Mouse (Mus musculus): ENCODE data around the gene Apoc2. TPM values are rescaled to one million over a fixed set of nuclear protein-coding genes. Genes with fewer than 3 reads are reported as not detected.

Apoc2 gene
- polyA plus RNA-seq, 1 experiment from 2014 or later: not detected

- WGBS: 2% methylated on average over 32 of the region's 41 CpGs
- Histone ChIP-seq H3K9ac (ENCODE audit: low read depth, low read length) (peak within 1 kb of the TSS; percentile 67), H3K4me1 (ENCODE audit: control insufficient read depth, insufficient read depth, low read depth, low read length) (no peaks in the 10 kb centered on the region; the same call in 1 of the 2 replicates), H3K4me3 (ENCODE audit: low read length) (peak within 1 kb of the TSS; percentile 85), H3K27ac (ENCODE audit: low read depth, low read length) (peak within 1 kb of the TSS; percentile 73), H3K36me3 (ENCODE audit: control insufficient read depth, insufficient read depth, low read length) (peaks cover 23% of the 10 kb centered on the region), H3K4me2 (ENCODE audit: low read length) (peak within 1 kb of the TSS; percentile 95), H3K27me3 (replicated peaks; ENCODE audit: control insufficient read depth, insufficient read depth, low read length) (no peaks in the 10 kb centered on the region), H3K9me3 (ENCODE audit: control insufficient read depth, low read length) (no peaks in the 10 kb centered on the region)
- peak; percentile 67 for ATAC-seq
These were observed 48.4 kb downstream of the Apoc2 start, which contains the start of gene Relb for GRCm38 (mm10) chr7:19629361-19629734. TSS of gene Relb (minus strand) at chr7:19629438.

DNA sequence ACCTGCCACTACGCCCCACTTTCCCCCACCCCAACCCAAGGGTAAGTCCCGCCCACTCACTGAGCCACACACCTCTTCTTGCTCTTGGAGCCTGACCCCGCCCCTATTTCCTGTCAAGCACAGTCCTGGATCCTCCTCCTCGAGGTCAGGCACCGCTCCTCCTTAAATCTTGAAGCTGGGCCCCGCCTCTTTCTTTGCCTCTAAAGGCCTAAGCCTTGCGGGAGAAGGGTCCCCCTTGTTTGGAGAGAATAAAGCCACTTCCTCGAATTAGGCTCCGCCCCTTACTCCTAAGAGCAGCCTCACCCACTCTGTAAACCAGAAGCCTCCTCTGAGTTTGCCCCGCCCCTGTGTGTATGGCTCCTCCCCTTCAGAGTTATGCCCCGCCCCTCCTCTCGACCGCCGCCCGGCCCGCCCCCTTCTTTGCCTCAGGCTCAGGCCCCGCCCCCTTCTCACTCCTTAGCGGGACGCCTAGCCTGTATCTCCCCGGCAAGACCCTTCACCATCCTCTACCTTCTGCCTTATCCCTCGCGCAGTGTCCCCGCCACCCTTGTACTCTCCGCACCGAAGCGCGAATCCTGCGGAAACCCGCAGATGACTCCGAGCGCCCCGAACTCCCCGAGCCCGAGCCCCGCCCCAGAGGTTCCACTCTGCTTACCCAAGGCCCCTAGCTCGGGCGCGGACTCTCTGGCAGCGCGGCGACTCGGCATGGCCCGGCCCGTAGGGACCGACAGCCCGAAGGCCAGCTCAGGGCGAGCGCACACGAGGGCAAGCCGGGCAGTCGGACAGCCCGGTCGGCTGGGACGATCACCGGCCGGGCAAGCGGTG is 49.0 kb downstream of the Apoc2 start:
- Histone ChIP-seq H3K4me3 (ENCODE audit: low read length) (peak overlapping the region; percentile 85), H3K27me3 (replicated peaks; ENCODE audit: control insufficient read depth, insufficient read depth, low read length) (no peaks in the 10 kb centered on the region), H3K4me1 (ENCODE audit: control insufficient read depth, insufficient read depth, low read depth, low read length) (no peaks in the 10 kb centered on the region; the same call in 1 of the 2 replicates), H3K9ac (ENCODE audit: low read depth, low read length) (peak overlapping the region; percentile 67), H3K27ac (ENCODE audit: low read depth, low read length) (peak overlapping the region; percentile 73), H3K4me2 (ENCODE audit: low read length) (peak overlapping the region; percentile 95), H3K9me3 (ENCODE audit: control insufficient read depth, low read length) (no peaks in the 10 kb centered on the region), H3K36me3 (ENCODE audit: control insufficient read depth, insufficient read depth, low read length) (peaks cover 18% of the 10 kb centered on the region)
- WGBS: under 1% methylated on average over 46 of the region's 57 CpGs
- peak; percentile 85 for ATAC-seq

DNA sequence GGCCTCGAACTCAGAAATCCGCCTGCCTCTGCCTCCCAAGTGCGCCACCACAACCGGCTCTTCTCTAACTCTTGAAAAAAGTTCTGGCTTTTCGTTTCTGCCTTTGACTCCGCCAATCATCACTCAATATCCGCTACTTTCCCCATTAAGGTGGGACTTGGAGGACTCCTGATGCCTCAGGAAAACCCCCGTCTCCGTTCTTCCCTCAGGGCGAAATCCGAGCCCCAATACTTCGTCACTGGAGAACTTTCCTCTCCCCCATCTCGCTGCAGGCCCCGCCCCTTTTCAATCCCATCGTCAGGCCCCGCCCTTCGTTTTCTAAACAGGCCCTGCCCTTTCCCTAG is 49.6 kb downstream of the Apoc2 start:
- H3K9ac ChIP-seq (ENCODE audit: low read depth, low read length): 0 out of 2 replicates have a peak overlapping the region, but pooled peaks have one; percentile 39
- no peaks in the 10 kb centered on the region for H3K27me3 ChIP-seq (replicated peaks; ENCODE audit: control insufficient read depth, insufficient read depth, low read length)
- peak overlapping the region; percentile 85 for H3K4me3 ChIP-seq (ENCODE audit: low read length)
- peak overlapping the region; percentile 95 for H3K4me2 ChIP-seq (ENCODE audit: low read length)
- no peaks in the 10 kb centered on the region; the same call in 1 of the 2 replicates for H3K4me1 ChIP-seq (ENCODE audit: control insufficient read depth, insufficient read depth, low read depth, low read length)
- H3K27ac ChIP-seq (ENCODE audit: low read depth, low read length): peak overlapping the region; percentile 73; the same call in 1 of the 2 replicates
- peaks cover 13% of the 10 kb centered on the region for H3K36me3 ChIP-seq (ENCODE audit: control insufficient read depth, insufficient read depth, low read length)
- no peaks in the 10 kb centered on the region for H3K9me3 ChIP-seq (ENCODE audit: control insufficient read depth, low read length)
- WGBS: 16% methylated on average over 17 of the region's 17 CpGs
- ATAC-seq: no peak

- no peak overlapping the region for H3K27ac ChIP-seq (ENCODE audit: low read depth, low read length)
- 84% methylated on average over 3 of the region's 3 CpGs for WGBS
- no peak for ATAC-seq
- H3K4me3 ChIP-seq (ENCODE audit: low read length): peak overlapping the region; percentile 85
- no peaks in the 10 kb centered on the region for H3K9me3 ChIP-seq (ENCODE audit: control insufficient read depth, low read length)
- no peaks in the 10 kb centered on the region; the same call in 1 of the 2 replicates for H3K4me1 ChIP-seq (ENCODE audit: control insufficient read depth, insufficient read depth, low read depth, low read length)
- H3K9ac ChIP-seq (ENCODE audit: low read depth, low read length): no peak overlapping the region
- no peaks in the 10 kb centered on the region for H3K27me3 ChIP-seq (replicated peaks; ENCODE audit: control insufficient read depth, insufficient read depth, low read length)
- peak overlapping the region; percentile 95 for H3K4me2 ChIP-seq (ENCODE audit: low read length)
- peaks cover 9% of the 10 kb centered on the region for H3K36me3 ChIP-seq (ENCODE audit: control insufficient read depth, insufficient read depth, low read length)
These were observed 50.0 kb downstream of the Apoc2 start for GRCm38 (mm10) chr7:19627721-19628120.

DNA sequence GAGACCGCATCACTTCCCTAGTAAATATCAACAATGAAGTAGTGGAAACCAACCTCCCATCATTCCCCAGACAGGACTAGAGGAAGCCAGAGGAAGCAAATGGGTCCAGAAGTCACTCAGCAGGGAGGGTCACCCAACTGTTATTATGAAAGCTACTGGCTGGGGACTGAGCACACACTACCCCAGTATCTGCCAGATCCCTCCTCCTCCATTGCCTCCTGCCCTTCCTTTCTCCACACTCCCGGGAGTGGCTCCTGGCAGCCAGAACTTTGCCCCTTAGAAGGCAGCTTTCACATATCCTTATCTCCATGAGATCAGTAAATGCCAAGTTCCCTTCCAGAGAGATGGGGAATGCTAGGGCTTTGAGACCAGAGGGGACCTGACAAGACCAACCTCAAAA is 54.3 kb downstream of the Apoc2 start:
- Histone ChIP-seq H3K4me1 (ENCODE audit: control insufficient read depth, insufficient read depth, low read depth, low read length) (peaks cover 6% of the 10 kb centered on the region; the same call in 1 of the 2 replicates), H3K4me2 (ENCODE audit: low read length) (no peak overlapping the region), H3K27ac (ENCODE audit: low read depth, low read length) (no peak overlapping the region), H3K27me3 (replicated peaks; ENCODE audit: control insufficient read depth, insufficient read depth, low read length) (no peaks in the 10 kb centered on the region), H3K9me3 (ENCODE audit: control insufficient read depth, low read length) (no peaks in the 10 kb centered on the region), H3K36me3 (ENCODE audit: control insufficient read depth, insufficient read depth, low read length) (no peaks in the 10 kb centered on the region), H3K9ac (ENCODE audit: low read depth, low read length) (no peak overlapping the region), H3K4me3 (ENCODE audit: low read length) (no peak overlapping the region)
- ATAC-seq: no peak
- WGBS: 71% methylated on average over 2 of the region's 2 CpGs

GRCm38 (mm10) chr7:19622241-19622640 is 55.5 kb downstream of the Apoc2 start:
- Histone ChIP-seq H3K27me3 (replicated peaks; ENCODE audit: control insufficient read depth, insufficient read depth, low read length) (no peaks in the 10 kb centered on the region), H3K27ac (ENCODE audit: low read depth, low read length) (no peak overlapping the region), H3K4me3 (ENCODE audit: low read length) (no peak overlapping the region), H3K9ac (ENCODE audit: low read depth, low read length) (no peak overlapping the region), H3K4me1 (ENCODE audit: control insufficient read depth, insufficient read depth, low read depth, low read length) (peaks cover 6% of the 10 kb centered on the region; the same call in 1 of the 2 replicates), H3K4me2 (ENCODE audit: low read length) (no peak overlapping the region), H3K36me3 (ENCODE audit: control insufficient read depth, insufficient read depth, low read length) (no peaks in the 10 kb centered on the region), H3K9me3 (ENCODE audit: control insufficient read depth, low read length) (no peaks in the 10 kb centered on the region)
- no peak for ATAC-seq
- 42% methylated on average over 6 of the region's 6 CpGs for WGBS

Other genes with a start within 250 kb of the Apoc2 start
- 13.5 and 15.9 TPM in 2 replicates for gene Mark4, start 219.1 kb downstream of the Apoc2 start, polyA plus RNA-seq (2015; fragmentation: Nextera tagmentation; extraction: Ambion mirVana)
- gene Exoc3l2, start 214.6 kb downstream of the Apoc2 start, polyA plus RNA-seq (2015; fragmentation: Nextera tagmentation; extraction: Ambion mirVana): 0.97 and 1.5 TPM in 2 replicates
- gene Bloc1s3, start 169.6 kb downstream of the Apoc2 start, polyA plus RNA-seq (2015; fragmentation: Nextera tagmentation; extraction: Ambion mirVana): 3.5 and 4.2 TPM in 2 replicates
- gene Trappc6a, start 169.5 kb downstream of the Apoc2 start, polyA plus RNA-seq (2015; fragmentation: Nextera tagmentation; extraction: Ambion mirVana): 36.3 and 37.1 TPM in 2 replicates
- gene Nkpd1, start 160.1 kb downstream of the Apoc2 start, polyA plus RNA-seq (2015; fragmentation: Nextera tagmentation; extraction: Ambion mirVana): 0.99 and 2.3 TPM in 2 replicates
- gene Ppp1r37, start 114.9 kb downstream of the Apoc2 start, polyA plus RNA-seq (2015; fragmentation: Nextera tagmentation; extraction: Ambion mirVana): 37.7 and 38.3 TPM in 2 replicates
- 0.20 and 0.46 TPM in 2 replicates for gene Zfp296, start 100.7 kb downstream of the Apoc2 start, polyA plus RNA-seq (2015; fragmentation: Nextera tagmentation; extraction: Ambion mirVana)
- 147 and 162 TPM in 2 replicates for gene Gemin7, start 100.3 kb downstream of the Apoc2 start, polyA plus RNA-seq (2015; fragmentation: Nextera tagmentation; extraction: Ambion mirVana)
- gene Clasrp, start 73.5 kb downstream of the Apoc2 start, polyA plus RNA-seq (2015; fragmentation: Nextera tagmentation; extraction: Ambion mirVana): 54.1 and 54.4 TPM in 2 replicates
- gene Relb, start 48.5 kb downstream of the Apoc2 start, polyA plus RNA-seq (2015; fragmentation: Nextera tagmentation; extraction: Ambion mirVana): 6.7 and 6.9 TPM in 2 replicates
- 138 and 140 TPM in 2 replicates for gene Clptm1, start 12.9 kb downstream of the Apoc2 start, polyA plus RNA-seq (2015; fragmentation: Nextera tagmentation; extraction: Ambion mirVana)
- gene Gm44805, start 3.5 kb upstream of the Apoc2 start, polyA plus RNA-seq (2015; fragmentation: Nextera tagmentation; extraction: Ambion mirVana): not detected in 2 replicates
- not detected in 2 replicates for gene Apoc4, start 3.5 kb upstream of the Apoc2 start, polyA plus RNA-seq (2015; fragmentation: Nextera tagmentation; extraction: Ambion mirVana)
- gene Apoc1, start 14.7 kb upstream of the Apoc2 start, polyA plus RNA-seq (2015; fragmentation: Nextera tagmentation; extraction: Ambion mirVana): 1.4 and 3.1 TPM in 2 replicates
- gene Apoe, start 21.2 kb upstream of the Apoc2 start, polyA plus RNA-seq (2015; fragmentation: Nextera tagmentation; extraction: Ambion mirVana): 849 and 1,414 TPM in 2 replicates
- gene Tomm40, start 37.5 kb upstream of the Apoc2 start, polyA plus RNA-seq (2015; fragmentation: Nextera tagmentation; extraction: Ambion mirVana): 134 and 135 TPM in 2 replicates
- gene Nectin2, start 72.5 kb upstream of the Apoc2 start, polyA plus RNA-seq (2015; fragmentation: Nextera tagmentation; extraction: Ambion mirVana): 57.7 and 59.7 TPM in 2 replicates
- 24.4 and 24.6 TPM in 2 replicates for gene Bcam, start 93.1 kb upstream of the Apoc2 start, polyA plus RNA-seq (2015; fragmentation: Nextera tagmentation; extraction: Ambion mirVana)
- gene Cblc, start 118.9 kb upstream of the Apoc2 start, polyA plus RNA-seq (2015; fragmentation: Nextera tagmentation; extraction: Ambion mirVana): 0.34 and 0.41 TPM in 2 replicates
- gene Bcl3, start 144.8 kb upstream of the Apoc2 start, polyA plus RNA-seq (2015; fragmentation: Nextera tagmentation; extraction: Ambion mirVana): 0.70 and 1.2 TPM in 2 replicates
- gene Gm19345, start 174.1 kb upstream of the Apoc2 start, polyA plus RNA-seq (2015; fragmentation: Nextera tagmentation; extraction: Ambion mirVana): 19.3 and 22.9 TPM in 2 replicates
- 1.4 and 2.0 TPM in 2 replicates for gene Ceacam16, start 183.4 kb upstream of the Apoc2 start, polyA plus RNA-seq (2015; fragmentation: Nextera tagmentation; extraction: Ambion mirVana)
- not detected in 2 replicates for gene Ceacam19, start 210.0 kb upstream of the Apoc2 start, polyA plus RNA-seq (2015; fragmentation: Nextera tagmentation; extraction: Ambion mirVana)
- gene Pvr, start 243.2 kb upstream of the Apoc2 start, polyA plus RNA-seq (2015; fragmentation: Nextera tagmentation; extraction: Ambion mirVana): 9.6 and 10.8 TPM in 2 replicates

Data from hindbrain, embryonic 16.5 days (tissue).